Mouse (Mus musculus) bone marrow macrophage, adult 2 months (primary cell): ENCODE measurements at regions not wholly inside any gene's neighbourhood (a gene's known extent, or its start where the extent isn't known, plus 50 kb on each side); places are given as distances from the start of the nearest gene placed in this dataset.

Experiments used
- H3K27ac ChIP-seq: 2 replicates; pipeline ENCODE4 v1.5.1; 2012; ENCODE audit warnings: low read depth, low read length; ENCODE audit not compliant: insufficient read depth
- H3K4me1 ChIP-seq: 2 replicates; pipeline ENCODE4 v1.6.1; 2012; ENCODE audit warnings: low read length; ENCODE audit not compliant: control insufficient read depth, insufficient read depth
- H3K4me3 ChIP-seq: 2 replicates; pipeline ENCODE4 v1.5.1; 2012; ENCODE audit warnings: mild to moderate bottlenecking, low read length, moderate library complexity; ENCODE audit not compliant: insufficient read depth
- CTCF ChIP-seq: IDR thresholded peaks from 2 replicates; pipeline ENCODE4 v1.5.1; 2012; ENCODE audit warnings: low read depth, mild to moderate bottlenecking, low read length, moderate library complexity
- POLR2A ChIP-seq: IDR thresholded peaks from 2 replicates; pipeline ENCODE4 v1.6.1; 2012; ENCODE audit warnings: mild to moderate bottlenecking, low read depth, low read length, borderline replicate concordance

- TF ChIP-seq POLR2A (no peak), CTCF (no peak)
- no peak overlapping the region for H3K27ac ChIP-seq
- H3K4me1 ChIP-seq = 0 out of 2 replicates have a peak, but pooled peaks cover 4% of the 10 kb centered on the region
- no peak overlapping the region for H3K4me3 ChIP-seq
Measured at GRCm38 (mm10) chr15:36945309-36945708, 62.3 kb downstream of the Zfp706 start.

- TF ChIP-seq POLR2A = no peak
- TF ChIP-seq CTCF = no peak
- no peak overlapping the region for H3K4me3 ChIP-seq
- no peaks in the 10 kb centered on the region for H3K4me1 ChIP-seq
- no peak overlapping the region for H3K27ac ChIP-seq
Measured at GRCm38 (mm10) chr15:36944556-36945171, 62.9 kb downstream of the Zfp706 start.

GRCm38 (mm10) chr15:36943492-36944112 is 64.0 kb downstream of the Zfp706 start:
- Histone ChIP-seq H3K27ac (no peak overlapping the region), H3K4me3 (no peak overlapping the region), H3K4me1 (no peaks in the 10 kb centered on the region)
- TF ChIP-seq POLR2A = no peak
- no peak for TF ChIP-seq CTCF

GRCm38 (mm10) chr15:36942261-36942660 is 65.3 kb downstream of the Zfp706 start:
- TF ChIP-seq CTCF (no peak), POLR2A (no peak)
- no peak overlapping the region for H3K27ac ChIP-seq
- H3K4me1 ChIP-seq = peaks cover 9% of the 10 kb centered on the region
- H3K4me3 ChIP-seq = no peak overlapping the region

GRCm38 (mm10) chr15:36941741-36942140 is 65.8 kb downstream of the Zfp706 start:
- no peak overlapping the region for H3K27ac ChIP-seq
- H3K4me1 ChIP-seq = peaks cover 14% of the 10 kb centered on the region
- TF ChIP-seq POLR2A (no peak), CTCF (no peak)
- H3K4me3 ChIP-seq = no peak overlapping the region

DNA sequence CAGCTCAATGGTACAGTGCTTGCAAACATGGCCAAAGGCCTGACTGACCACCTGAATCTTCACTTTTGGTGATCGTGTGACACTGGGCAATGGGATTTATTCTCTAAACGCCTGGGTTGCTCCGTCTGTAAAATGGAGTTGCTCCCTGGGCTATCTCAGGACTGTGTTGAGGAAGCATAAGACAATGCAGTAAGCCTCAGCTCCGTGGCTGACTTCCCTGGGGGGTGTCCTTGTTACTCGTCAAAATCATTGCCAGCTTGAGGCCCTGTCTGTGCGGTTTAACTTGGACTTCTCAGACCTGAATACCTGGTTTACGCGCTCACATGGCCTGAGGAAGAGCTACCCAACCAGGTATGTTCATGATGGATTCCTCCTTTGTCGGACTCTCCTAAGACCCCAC is 68.0 kb downstream of the Zfp706 start:
- Histone ChIP-seq H3K4me3 (no peak overlapping the region), H3K4me1 (peaks cover 25% of the 10 kb centered on the region), H3K27ac (no peak overlapping the region)
- no peak for TF ChIP-seq POLR2A
- no peak for TF ChIP-seq CTCF

GRCm38 (mm10) chr15:36939153-36939552 is 68.4 kb downstream of the Zfp706 start:
- H3K27ac ChIP-seq = no peak overlapping the region
- peaks cover 28% of the 10 kb centered on the region for H3K4me1 ChIP-seq
- no peak for TF ChIP-seq CTCF
- TF ChIP-seq POLR2A = no peak
- peak overlapping the region; percentile 61 for H3K4me3 ChIP-seq

GRCm38 (mm10) chr15:36938511-36939150 is 68.9 kb downstream of the Zfp706 start:
- TF ChIP-seq POLR2A (no peak), CTCF (no peak)
- Histone ChIP-seq H3K4me1 (peaks cover 32% of the 10 kb centered on the region), H3K27ac (no peak overlapping the region), H3K4me3 (peak overlapping the region; percentile 61)

DNA sequence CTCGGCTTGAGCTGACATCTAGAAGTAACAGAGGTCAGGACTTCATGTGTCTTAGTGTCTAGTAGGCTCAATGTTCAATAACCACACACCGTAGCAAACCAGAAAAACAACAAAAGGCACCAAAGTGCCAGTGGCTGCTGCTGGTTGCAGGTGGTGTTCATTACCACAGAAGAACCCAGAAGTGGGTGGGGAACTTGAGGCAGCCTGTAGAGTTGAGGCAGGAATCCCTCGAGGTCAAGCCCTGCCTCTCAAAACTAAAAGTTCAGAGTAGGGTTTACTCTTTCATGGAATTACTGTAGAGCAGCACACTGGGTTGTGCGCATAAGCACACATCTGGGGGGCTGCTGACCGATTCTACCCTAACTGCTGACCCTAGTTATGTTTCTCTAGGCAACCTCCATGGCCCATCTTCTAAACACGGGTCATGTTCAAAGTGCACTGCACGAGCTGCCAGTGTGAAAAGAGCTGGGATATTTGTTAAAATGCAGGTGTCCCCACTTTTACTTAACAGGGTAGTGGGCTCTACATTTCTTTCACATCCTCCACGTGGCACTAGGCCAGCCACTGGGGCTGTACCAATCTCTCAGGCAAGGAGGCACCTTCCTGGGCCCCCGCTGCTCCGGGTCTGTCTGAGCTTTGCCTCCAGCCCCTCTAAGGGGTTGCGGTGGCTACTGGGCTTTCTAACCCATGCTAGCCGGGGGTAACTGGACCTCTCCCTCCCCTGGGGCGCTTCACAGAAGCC is 69.6 kb downstream of the Zfp706 start:
- Histone ChIP-seq H3K27ac (no peak overlapping the region), H3K4me3 (peak overlapping the region; percentile 61), H3K4me1 (peaks cover 38% of the 10 kb centered on the region)
- no peak for TF ChIP-seq POLR2A
- no peak for TF ChIP-seq CTCF
